Mouse (Mus musculus): ENCODE data around the gene Ndufaf8. TPM values are rescaled to one million over a fixed set of nuclear protein-coding genes. Genes with fewer than 3 reads are reported as not detected.

Gene Ndufaf8
- total RNA-seq, 2 experiments from 2014 or later, result 41.5 to 43.4 TPM

GRCm38 (mm10) chr11:120134148-120134547 is 35.4 kb downstream of the Ndufaf8 start:
- DNase-seq (ENCODE audit: low spot score in 2 of 2), result no peak

GRCm38 (mm10) chr11:120134847-120135530 is 36.3 kb downstream of the Ndufaf8 start:
- no peak for DNase-seq (ENCODE audit: low spot score in 2 of 2)

GRCm38 (mm10) chr11:120136195-120136594 is 37.5 kb downstream of the Ndufaf8 start:
- DNase-seq (ENCODE audit: low spot score in 2 of 2), result no peak

GRCm38 (mm10) chr11:120136796-120137624 is 38.3 kb downstream of the Ndufaf8 start:
- peak; percentile 70 to 81 for DNase-seq (ENCODE audit: low spot score in 2 of 2)

- DNase-seq (ENCODE audit: low spot score in 2 of 2), result no peak
Measured at GRCm38 (mm10) chr11:120137625-120138004, 38.9 kb downstream of the Ndufaf8 start.

GRCm38 (mm10) chr11:120139309-120139731 is 40.6 kb downstream of the Ndufaf8 start:
- DNase-seq (ENCODE audit: low spot score in 2 of 2), result peak; percentile 35 to 40

GRCm38 (mm10) chr11:120140255-120140654 is 41.5 kb downstream of the Ndufaf8 start:
- no peak for DNase-seq (ENCODE audit: low spot score in 2 of 2)

GRCm38 (mm10) chr11:120142601-120143051 is 43.9 kb downstream of the Ndufaf8 start:
- DNase-seq (ENCODE audit: low spot score in 2 of 2), result no peak

- no peak for DNase-seq (ENCODE audit: low spot score in 2 of 2)
Measured at GRCm38 (mm10) chr11:120143708-120144497, 45.2 kb downstream of the Ndufaf8 start.

- DNase-seq (ENCODE audit: low spot score in 2 of 2), result no peak
Measured at GRCm38 (mm10) chr11:120148201-120148855, 49.6 kb downstream of the Ndufaf8 start.

GRCm38 (mm10) chr11:120149510-120150200 is 50.9 kb downstream of the Ndufaf8 start:
- no peak for DNase-seq (ENCODE audit: low spot score in 2 of 2)

Small RNA genes lying within 50 kb of the gene (microRNA-seq; reads per million reads assigned to microRNA genes)
- 0 reads per million in 2 experiments for gene Gm25948

Other genes with a start within 250 kb of the Ndufaf8 start
- 10 to 100 TPM; 37.1 to 41.8 TPM for gene Chmp6, start 185.5 kb upstream of the Ndufaf8 start, total RNA-seq (2021)
- 100 to 1,000 TPM; 220 to 272 TPM for gene Baiap2, start 156.2 kb upstream of the Ndufaf8 start, total RNA-seq (2021)
- 100 to 1,000 TPM; 185 to 187 TPM for gene Aatk, start 51.8 kb upstream of the Ndufaf8 start, total RNA-seq (2021)
- 10 to 100 TPM; 20.6 to 31.9 TPM for gene Cep131, start 12.1 kb upstream of the Ndufaf8 start, total RNA-seq (2021)
- gene Tepsin, start 197 bp upstream of the Ndufaf8 start, total RNA-seq (2021), result 10 to 100 TPM; 14.8 TPM
- gene Slc38a10, start 52.4 kb downstream of the Ndufaf8 start, total RNA-seq (2021), result 10 to 100 TPM; 82.6 to 83.9 TPM
- 10 to 100 TPM; 18.8 to 19.0 TPM for gene Bahcc1, start 134.0 kb downstream of the Ndufaf8 start, total RNA-seq (2021)
- 1,000 to 10,000 TPM; 1,195 to 1,258 TPM for gene Actg1, start 249.6 kb downstream of the Ndufaf8 start, total RNA-seq (2021)